Mouse (Mus musculus) gastrocnemius, adult 2 months (tissue): ENCODE data around the gene Fabp2. TPM values are rescaled to one million over a fixed set of nuclear protein-coding genes. Genes with fewer than 3 reads are reported as not detected.

ENCODE experiments used
- DNase-seq: peaks from one replicate; pipeline ENCODE4 v3.0.0; 2022
- H3K27ac ChIP-seq: fragments of 200-600 bp; 2 replicates; pipeline ENCODE4 v1.8.1; 2022; ENCODE audit warnings: mild to moderate bottlenecking
- H3K4me3 ChIP-seq: fragments of 200-600 bp; 2 replicates; pipeline ENCODE4 v1.8.1; 2022; ENCODE audit warnings: mild to moderate bottlenecking, moderate library complexity
- CTCF ChIP-seq: fragments of 200-600 bp; IDR thresholded peaks from 2 replicates; pipeline ENCODE4 v1.8.1; 2022; ENCODE audit warnings: antibody characterized with exemption, mild to moderate bottlenecking, moderate library complexity
- intact Hi-C: fragments of 180-260 bp; cut with DNase I; formaldehyde crosslinking; loops from one replicate; pipeline ENCODE4 v1.15.1; 2025
- total RNA-seq, 2 experiments: library from RNA; stranded (reverse); gene quantifications; 2 replicates each; pipeline ENCODE4 v1.2.3; 2021

The Fabp2 gene
- total RNA-seq, 2 experiments from 2014 or later, result not detected

DNA sequence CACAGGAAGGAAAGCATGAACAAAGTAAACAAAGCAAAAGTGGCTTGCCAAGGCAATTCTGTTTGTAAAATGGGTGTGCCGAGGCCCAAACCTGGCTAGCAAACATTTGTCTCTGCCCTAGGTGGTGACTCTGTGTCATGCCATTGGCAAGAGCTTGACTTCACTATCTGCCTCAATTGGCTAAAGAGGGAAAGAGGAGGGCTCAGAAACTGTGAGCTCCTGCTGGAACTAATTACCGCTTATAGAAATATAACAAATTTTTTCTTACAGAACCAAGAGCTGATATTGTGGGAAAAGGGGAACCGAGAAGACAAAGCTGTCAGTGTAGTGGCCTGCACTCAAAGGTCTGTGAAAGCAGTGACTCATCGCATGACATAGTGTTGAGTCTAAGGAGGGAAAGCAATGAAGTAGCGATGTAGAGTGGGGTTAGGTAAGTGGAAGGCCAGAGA, 6.5 kb upstream of the Fabp2 start:
- Histone ChIP-seq H3K4me3 (no peak overlapping the region), H3K27ac (no peak overlapping the region)
- intact Hi-C loops, result no loop called here
- no peak for DNase-seq
- no peak for TF ChIP-seq CTCF

DNA sequence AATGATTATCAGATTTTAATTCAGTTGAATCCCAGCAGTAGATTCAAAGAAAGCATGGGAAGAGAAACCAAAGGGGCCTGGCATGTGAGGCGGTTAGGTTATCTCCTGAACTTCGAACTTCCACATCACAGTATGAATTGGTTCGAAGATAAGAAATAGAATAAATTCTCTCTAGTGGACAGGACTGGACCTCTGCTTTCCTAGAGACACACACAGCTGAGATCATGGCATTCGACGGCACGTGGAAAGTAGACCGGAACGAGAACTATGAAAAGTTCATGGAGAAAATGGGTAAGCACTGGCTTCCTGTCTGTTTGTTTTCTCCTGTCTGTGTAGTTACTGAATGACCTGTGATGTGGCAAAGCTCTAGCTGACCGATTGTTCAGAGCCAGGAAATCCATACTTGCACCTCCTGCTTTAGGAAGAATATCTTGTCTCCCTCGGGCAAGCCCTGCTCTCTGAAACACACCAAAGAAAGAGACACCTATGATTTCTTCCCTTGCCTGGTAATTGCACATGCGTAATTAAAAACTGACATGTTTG, 388 bp downstream of the Fabp2 start:
- intact Hi-C loops, result no loop called here
- no peak for TF ChIP-seq CTCF
- Histone ChIP-seq H3K27ac (no peak overlapping the region), H3K4me3 (no peak overlapping the region)
- DNase-seq, result no peak

DNA sequence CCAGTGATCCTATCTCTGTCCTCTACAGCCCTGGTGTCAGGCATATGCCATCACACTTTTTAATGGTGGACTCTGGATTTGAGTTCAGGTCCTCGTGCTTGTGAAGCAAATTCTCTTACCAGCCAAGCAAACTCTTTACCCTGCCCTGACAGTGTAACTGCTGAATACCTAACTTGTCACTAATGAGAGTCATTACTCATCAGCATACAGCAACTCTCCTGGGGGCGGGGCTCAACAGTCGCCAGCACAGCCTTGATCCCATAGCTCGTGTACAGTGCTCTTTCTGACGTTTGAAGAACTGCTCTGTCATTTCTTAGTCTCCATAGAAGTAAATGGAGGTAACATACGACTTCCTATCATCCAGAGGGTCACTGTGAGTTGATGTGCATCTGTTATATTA, 3.4 kb downstream of the Fabp2 start:
- no peak for DNase-seq
- intact Hi-C loops, result no loop called here
- Histone ChIP-seq H3K27ac (no peak overlapping the region), H3K4me3 (no peak overlapping the region)
- no peak for TF ChIP-seq CTCF

DNA sequence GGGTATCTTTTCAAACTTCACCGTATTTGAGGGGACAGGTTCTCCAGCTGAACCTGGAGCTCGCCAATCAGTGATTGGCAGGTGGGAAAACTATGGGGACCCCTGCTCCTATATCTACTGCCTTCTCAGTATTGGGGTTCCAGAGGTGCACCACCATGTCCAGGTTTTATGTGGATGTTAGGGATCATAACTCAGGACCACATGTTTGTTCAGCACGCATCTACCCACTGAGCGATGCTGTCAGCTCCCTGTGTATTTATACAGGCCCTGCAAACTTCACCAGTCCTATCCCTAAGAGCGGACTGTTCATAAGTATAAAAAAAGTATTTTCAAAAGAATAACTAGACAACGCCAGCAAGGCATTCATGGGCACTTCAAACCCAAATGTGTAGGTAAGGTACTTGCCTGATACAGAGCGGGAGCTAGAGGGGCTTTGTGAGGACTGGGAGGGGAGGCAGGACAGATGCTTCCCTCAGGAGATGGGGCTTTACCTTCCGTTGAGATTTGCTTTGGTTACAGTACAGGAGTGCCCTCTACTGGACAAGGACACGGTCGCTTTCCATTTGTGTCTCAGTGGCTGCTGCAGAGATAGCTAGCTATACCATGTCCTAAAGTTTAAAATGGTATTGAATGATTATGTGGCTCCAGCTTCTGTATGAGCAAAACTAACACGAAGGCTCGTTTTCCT, 9.0 kb downstream of the Fabp2 start:
- Histone ChIP-seq H3K4me3 (no peak overlapping the region), H3K27ac (no peak overlapping the region)
- peak; percentile 81 for TF ChIP-seq CTCF
- peak; percentile 22 for DNase-seq
- intact Hi-C loops, result loop anchor here (5.0 kb wide), 1 partner anchor 172 kb away; no protein-coding TSS in a partner anchor

DNA sequence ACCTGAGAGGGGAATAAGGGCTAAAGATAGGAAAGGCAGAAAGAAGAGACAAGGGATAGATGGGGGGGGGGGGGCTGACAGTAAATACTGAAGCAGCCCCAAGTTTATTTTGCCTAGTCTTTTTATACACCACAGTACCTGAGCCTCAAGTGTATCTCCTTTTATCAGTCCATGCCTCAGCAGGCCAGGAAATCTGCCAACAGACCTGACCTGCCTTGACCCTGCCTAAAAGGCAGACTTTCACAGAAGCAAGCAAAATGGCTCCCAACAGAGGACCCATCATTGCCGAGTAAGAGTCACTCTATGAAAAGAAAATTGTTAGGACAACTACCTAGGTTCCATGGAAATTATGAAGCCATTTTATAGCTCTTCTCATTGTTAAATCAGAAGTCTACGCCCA, 13.0 kb downstream of the Fabp2 start:
- intact Hi-C loops, result no loop called here
- no peak overlapping the region for H3K27ac ChIP-seq
- DNase-seq, result no peak
- TF ChIP-seq CTCF, result no peak
- H3K4me3 ChIP-seq, result no peak overlapping the region

DNA sequence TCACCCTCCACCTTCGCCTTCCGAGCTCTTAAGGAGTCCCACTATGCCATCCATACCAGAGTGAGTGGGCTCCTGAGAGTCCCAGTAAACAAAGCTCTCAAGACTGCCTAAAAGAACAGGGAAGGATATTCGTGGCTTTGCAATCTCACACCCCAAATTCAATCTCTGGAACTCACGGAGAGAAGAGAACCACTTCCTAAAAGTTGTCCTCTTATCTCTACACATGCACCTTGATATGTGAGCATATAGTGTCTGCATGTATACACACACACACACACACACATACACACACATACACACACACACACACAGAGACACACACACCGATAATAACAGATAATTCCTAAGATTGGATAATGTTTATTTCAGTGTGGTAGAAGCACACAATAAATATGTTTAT, 20.6 kb downstream of the Fabp2 start:
- Histone ChIP-seq H3K27ac (no peak overlapping the region), H3K4me3 (no peak overlapping the region)
- intact Hi-C loops, result no loop called here
- TF ChIP-seq CTCF, result no peak
- DNase-seq, result no peak

DNA sequence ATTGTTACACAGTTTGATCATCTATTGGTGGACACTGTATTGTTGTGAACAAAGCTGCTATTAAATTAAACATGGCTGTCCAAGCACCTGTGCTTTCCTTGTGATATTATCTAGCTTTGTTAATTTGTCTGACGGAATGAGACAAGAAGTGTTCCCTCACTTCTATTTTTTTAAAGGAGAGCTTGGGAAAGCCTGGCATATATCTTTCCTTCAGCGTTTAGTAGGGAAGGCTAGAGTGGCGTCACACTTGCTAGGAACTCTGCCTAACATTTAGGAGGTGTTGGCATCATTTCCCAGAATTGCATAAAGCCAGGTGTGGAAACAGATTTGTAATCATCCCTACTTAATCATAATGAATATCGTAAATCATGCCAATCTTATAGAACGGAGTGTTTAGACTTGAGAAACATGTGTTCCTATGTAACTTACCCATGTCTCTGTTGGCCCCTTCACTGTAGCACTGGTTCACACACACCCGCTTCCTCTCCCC, 21.4 kb downstream of the Fabp2 start:
- DNase-seq, result no peak
- intact Hi-C loops, result no loop called here
- Histone ChIP-seq H3K27ac (no peak overlapping the region), H3K4me3 (no peak overlapping the region)
- no peak for TF ChIP-seq CTCF

DNA sequence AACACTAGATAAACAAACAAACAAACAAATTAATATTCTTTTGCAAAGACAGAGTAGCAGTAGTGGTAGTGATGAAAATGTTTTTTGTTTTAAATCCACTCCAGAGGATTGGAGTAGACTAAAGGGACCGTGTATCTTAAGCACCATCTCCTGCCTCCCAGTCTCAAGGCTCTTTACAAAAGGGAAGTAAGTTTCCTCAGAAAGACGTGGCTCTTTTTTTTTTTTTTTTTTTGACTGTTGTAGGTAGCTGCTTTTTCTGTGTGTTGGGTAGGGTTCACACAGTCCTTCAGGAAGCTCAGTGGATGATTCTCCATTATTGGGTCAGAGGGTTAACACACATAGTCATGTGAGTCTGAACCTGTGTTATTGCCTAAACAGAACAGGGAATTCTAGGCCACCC, 23.8 kb downstream of the Fabp2 start:
- no peak for TF ChIP-seq CTCF
- DNase-seq, result no peak
- H3K4me3 ChIP-seq, result no peak overlapping the region
- intact Hi-C loops, result no loop called here
- H3K27ac ChIP-seq, result no peak overlapping the region

DNA sequence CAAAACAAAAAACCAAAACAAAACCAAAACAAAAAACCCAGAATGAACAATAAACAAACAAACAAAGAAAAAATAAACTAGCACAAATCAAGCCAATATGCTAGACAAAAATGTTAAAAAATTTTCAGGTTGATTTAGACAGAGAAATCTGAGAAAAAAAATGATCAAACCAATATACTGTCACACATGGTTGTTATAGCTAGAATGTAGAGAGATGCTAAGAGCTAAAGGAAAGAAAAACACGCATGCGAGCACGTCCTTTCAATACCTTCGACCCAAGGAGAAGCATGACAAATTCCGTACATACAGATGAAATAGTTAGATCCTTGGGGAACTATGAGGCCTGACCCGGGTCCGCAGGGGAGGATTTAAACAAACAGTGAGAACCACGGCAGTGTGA, 24.4 kb downstream of the Fabp2 start, which contains the start of gene Gm10959:
Gm10959 (minus strand) TSS at position 101 of the 400 bp plus-strand sequence.
- intact Hi-C loops, result no loop called here
- no peak within 1 kb of the TSS for H3K4me3 ChIP-seq
- no peak for DNase-seq
- no peak for TF ChIP-seq CTCF
- H3K27ac ChIP-seq, result no peak within 1 kb of the TSS

DNA sequence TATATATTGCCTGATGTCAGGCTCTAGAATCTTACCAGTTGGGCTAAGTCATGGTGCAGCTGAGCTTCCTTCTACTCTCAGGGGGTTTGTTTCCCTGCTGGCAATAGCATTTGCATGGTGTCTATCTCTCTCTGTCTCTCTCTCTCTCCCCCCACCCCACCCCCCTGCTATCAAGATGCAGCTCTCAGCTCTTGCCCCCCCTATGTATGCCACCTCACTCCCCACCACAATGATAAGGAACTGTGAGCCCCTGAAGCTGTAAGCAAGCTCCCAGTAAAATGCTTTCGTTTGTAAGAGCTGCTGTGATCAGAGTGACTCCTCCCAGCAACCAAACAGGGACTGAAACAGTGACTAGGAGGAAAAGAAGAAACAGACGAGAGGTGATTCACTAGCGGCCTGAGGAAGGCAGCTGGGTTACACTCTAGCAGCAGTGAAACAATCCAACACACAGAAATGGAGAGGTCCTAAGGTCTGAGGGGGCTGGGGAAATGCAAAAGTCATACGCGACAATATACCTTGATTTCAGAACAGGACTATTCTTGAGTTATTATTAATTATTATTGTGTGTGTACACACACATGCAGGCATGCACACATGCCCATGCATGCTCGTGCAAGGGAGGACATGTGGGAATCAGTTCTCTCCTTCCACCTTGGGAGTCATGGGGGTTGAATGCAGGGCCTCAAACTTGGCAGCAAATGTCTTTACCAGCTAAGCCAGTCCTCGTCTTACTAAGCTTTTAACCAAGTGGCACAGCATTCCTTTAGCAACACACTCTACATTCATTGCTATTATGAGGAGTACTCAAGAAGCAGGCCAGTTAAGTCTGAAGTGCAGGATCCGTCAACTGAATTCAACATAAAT, 25.9 kb downstream of the Fabp2 start:
- Histone ChIP-seq H3K4me3 (no peak overlapping the region), H3K27ac (no peak overlapping the region)
- intact Hi-C loops, result no loop called here
- DNase-seq, result no peak
- TF ChIP-seq CTCF, result no peak

DNA sequence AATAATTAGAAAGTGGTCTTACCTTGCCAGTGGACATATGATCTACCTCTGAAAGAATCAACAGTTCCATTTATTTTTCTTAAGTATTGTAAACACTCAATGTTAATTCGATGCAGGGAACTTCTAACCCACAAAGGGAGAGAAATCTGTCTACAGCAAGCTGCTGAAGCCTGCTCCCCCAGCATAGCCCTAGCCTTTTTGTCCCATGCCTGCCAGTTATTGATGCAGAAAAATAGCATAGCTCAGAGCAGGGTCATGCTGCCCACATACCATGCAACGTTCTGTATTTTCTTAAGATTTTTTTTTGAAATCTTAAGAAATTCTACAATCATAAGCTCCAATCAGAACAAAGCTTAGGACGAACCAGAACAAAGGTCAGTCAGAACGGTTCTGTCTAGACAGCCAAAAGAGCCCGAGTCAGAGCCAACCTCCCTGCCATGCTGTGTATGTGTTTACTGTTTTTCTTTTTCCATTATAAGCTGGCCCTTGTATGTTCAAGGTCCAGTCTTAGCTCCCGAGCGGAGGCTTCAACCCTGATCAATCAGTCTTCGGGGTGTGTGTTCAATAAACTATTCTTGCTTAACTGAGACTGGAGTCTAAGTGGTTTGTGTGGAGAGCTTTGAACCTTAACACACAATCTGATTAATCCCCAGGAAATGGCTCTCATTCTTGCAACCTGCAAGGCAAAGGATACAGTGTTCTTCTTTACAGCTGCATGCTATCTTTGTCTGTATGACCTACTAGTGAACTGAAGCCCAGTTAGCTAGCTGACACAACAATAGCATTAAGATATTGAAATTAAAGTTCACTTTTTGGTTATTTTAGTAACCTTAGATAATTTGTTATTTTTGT, 27.0 kb downstream of the Fabp2 start:
- H3K27ac ChIP-seq, result no peak overlapping the region
- DNase-seq, result no peak
- no peak for TF ChIP-seq CTCF
- H3K4me3 ChIP-seq, result no peak overlapping the region
- intact Hi-C loops, result no loop called here

DNA sequence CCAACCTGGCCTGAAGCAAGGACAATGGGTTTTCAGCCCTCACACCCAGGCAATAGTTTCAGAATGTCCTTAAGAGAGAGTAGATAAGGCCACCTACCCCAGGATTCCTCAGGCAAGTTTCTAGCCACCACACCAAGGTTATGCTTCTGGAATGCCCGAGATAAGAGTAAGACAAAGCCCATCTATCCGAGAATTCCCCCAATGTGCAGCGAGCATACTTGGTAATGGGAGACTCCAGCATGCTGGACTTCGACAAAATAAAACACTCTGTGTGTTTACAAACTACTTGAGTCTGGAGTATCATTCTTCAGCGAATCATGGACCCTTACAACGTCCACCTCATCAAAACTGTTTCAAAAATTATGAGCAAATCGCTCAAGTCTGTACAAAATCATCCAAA, 28.3 kb downstream of the Fabp2 start:
- Histone ChIP-seq H3K27ac (no peak overlapping the region), H3K4me3 (peak overlapping the region; percentile 83)
- DNase-seq, result no peak
- intact Hi-C loops, result no loop called here
- no peak for TF ChIP-seq CTCF
